Mouse (Mus musculus) embryonic facial prominence, embryonic 14.5 days (tissue): ENCODE measurements around the gene Rpl38. TPM values are rescaled to one million over a fixed set of nuclear protein-coding genes. Genes with fewer than 3 reads are reported as not detected.

Experiments used
- ATAC-seq: fragments of 200-750 bp; cut with Nextera tagmentation; 2 replicates; pipeline ENCODE4 v1.8.0; 2017; ENCODE audit warnings: low read depth, moderate number of reproducible peaks, moderate TSS enrichment
- DNase-seq: peaks from one replicate; pipeline ENCODE4 v3.0.0-alpha.2; 2015; ENCODE audit warnings: low spot score
- H3K27ac ChIP-seq: fragments of 300-500 bp; sonication (generic); replicated peaks from 2 replicates; pipeline ENCODE4 v1.5.1; 2014; ENCODE audit warnings: low read depth, mild to moderate bottlenecking, low read length, moderate library complexity
- H3K27me3 ChIP-seq: fragments of 300-500 bp; sonication (generic); replicated peaks from 2 replicates; pipeline ENCODE4 v1.6.1; 2014; ENCODE audit warnings: low read length; ENCODE audit not compliant: control insufficient read depth, insufficient read depth
- H3K36me3 ChIP-seq: fragments of 300-500 bp; sonication (generic); 2 replicates; pipeline ENCODE4 v1.6.1; 2014; ENCODE audit warnings: low read length, mixed read lengths; ENCODE audit not compliant: control insufficient read depth, insufficient read depth
- H3K4me1 ChIP-seq: fragments of 300-500 bp; sonication (generic); 2 replicates; pipeline ENCODE4 v1.6.1; 2014; ENCODE audit warnings: antibody characterized with exemption, low read length; ENCODE audit not compliant: control insufficient read depth, insufficient read depth
- H3K4me2 ChIP-seq: fragments of 300-500 bp; sonication (generic); 2 replicates; pipeline ENCODE4 v1.6.1; 2014; ENCODE audit warnings: low read depth, mild to moderate bottlenecking, low read length, moderate library complexity, mixed read lengths
- H3K4me3 ChIP-seq: fragments of 300-500 bp; sonication (generic); 2 replicates; pipeline ENCODE4 v1.5.1; 2014; ENCODE audit warnings: low read depth, mild to moderate bottlenecking, low read length
- H3K9ac ChIP-seq: fragments of 300-500 bp; sonication (generic); 2 replicates; pipeline ENCODE4 v1.6.1; 2014; ENCODE audit warnings: low read depth, mild to moderate bottlenecking, low read length, moderate library complexity, mixed read lengths
- H3K9me3 ChIP-seq: fragments of 300-500 bp; sonication (generic); 2 replicates; pipeline ENCODE4 v1.6.1; 2016; ENCODE audit warnings: low read length; ENCODE audit not compliant: control insufficient read depth
- WGBS: fragments of 180-500 bp; shearing (Covaris S2); extraction: QIAGEN DNeasy Blood & Tissue Kit; methylation state at CpG from one replicate; pipeline ENCODE4 v1.1.7; 2014; 5-methylcytosine and 5-hydroxymethylcytosine counted together
- polyA plus RNA-seq: library from polyadenylated mRNA; unstranded; fragments of >200 nt; fragmentation: Nextera tagmentation; extraction: Ambion mirVana; gene quantifications from 2 replicates; pipeline ENCODE4 v1.2.1, GENCODE M21; 2014

Rpl38 gene
- polyA plus RNA-seq, 1 experiment from 2014 or later: 1,191 TPM

DNA sequence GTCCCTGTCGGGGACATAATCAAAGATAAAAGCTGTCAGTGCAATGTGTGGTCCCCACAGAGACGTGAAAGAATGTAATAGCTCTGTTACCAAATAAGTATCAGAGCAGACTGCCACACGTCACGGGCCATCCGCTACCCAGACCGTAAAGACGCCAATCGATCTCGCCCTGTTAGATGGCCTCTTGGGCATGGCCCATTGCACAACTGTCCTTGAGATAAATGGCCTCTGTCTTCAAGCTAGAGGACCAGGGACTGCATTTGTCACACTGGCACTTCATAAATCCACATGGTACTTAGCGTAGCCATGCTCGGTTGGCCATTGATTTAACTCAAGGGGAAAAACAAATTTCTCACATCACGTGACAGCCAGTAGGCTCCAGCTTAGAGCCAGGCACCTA lies 43.5 kb downstream of the Rpl38 start:
- no peak overlapping the region for H3K4me3 ChIP-seq
- no peaks in the 10 kb centered on the region for H3K27me3 ChIP-seq
- ATAC-seq (no peak), DNase-seq (no peak)
- no peak overlapping the region for H3K27ac ChIP-seq
- WGBS: 88% methylated on average over 12 of the region's 12 CpGs
- no peaks in the 10 kb centered on the region for H3K4me1 ChIP-seq
- no peaks in the 10 kb centered on the region for H3K9me3 ChIP-seq
- peaks cover 39% of the 10 kb centered on the region for H3K36me3 ChIP-seq
- H3K9ac ChIP-seq: no peak overlapping the region
- no peak overlapping the region for H3K4me2 ChIP-seq

DNA sequence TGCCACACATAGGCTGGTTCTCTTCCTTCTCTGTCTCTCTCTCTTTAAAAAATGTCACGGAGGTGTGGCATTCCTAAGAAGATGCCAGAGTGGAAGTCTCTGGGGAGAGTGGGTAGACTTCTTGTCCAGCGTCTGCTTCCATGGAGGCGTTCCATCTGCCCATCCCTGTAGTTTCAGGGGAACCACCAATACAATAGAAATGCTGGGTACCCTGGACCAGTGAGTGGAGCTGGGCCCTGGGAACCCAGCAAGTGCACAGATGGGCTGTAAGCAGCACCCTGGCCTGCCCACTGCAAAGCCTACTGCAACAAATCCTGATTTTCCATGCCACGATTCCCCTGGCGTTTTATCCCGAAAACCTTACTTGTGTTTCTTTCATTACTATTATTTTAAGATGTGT lies 46.2 kb downstream of the Rpl38 start:
- 86% methylated on average over 6 of the region's 6 CpGs for WGBS
- H3K27ac ChIP-seq: no peak overlapping the region
- DNase-seq (no peak), ATAC-seq (no peak)
- H3K9me3 ChIP-seq: no peaks in the 10 kb centered on the region
- H3K4me2 ChIP-seq: no peak overlapping the region
- no peak overlapping the region for H3K4me3 ChIP-seq
- H3K27me3 ChIP-seq: no peaks in the 10 kb centered on the region
- peaks cover 28% of the 10 kb centered on the region for H3K36me3 ChIP-seq
- H3K4me1 ChIP-seq: no peaks in the 10 kb centered on the region
- H3K9ac ChIP-seq: no peak overlapping the region

DNA sequence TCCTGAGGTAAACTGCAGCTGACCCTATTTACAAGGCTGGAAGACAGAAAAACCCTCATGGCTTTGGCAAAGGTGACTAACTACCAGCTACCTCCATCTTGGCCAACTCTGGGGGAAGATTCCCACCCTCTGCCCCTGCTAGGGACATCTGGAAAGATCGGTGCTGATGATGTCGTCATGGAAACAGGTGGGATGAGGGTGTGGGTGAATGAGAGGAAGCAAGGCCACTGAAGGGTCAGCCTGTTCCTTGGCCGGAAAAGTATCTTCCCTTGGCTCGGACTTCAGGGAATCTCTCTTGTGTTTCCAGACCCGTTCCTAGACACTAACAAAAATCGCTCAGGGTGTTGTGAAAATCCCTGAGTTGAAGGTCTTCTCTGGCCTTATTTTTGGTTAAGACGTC lies 47.2 kb downstream of the Rpl38 start:
- H3K4me3 ChIP-seq: no peak overlapping the region
- H3K27ac ChIP-seq: no peak overlapping the region
- H3K27me3 ChIP-seq: no peaks in the 10 kb centered on the region
- no peak for DNase-seq
- no peaks in the 10 kb centered on the region for H3K9me3 ChIP-seq
- 77% methylated on average over 7 of the region's 7 CpGs for WGBS
- no peak overlapping the region for H3K9ac ChIP-seq
- ATAC-seq: no peak
- H3K4me1 ChIP-seq: no peaks in the 10 kb centered on the region
- H3K4me2 ChIP-seq: no peak overlapping the region
- peaks cover 20% of the 10 kb centered on the region for H3K36me3 ChIP-seq

DNA sequence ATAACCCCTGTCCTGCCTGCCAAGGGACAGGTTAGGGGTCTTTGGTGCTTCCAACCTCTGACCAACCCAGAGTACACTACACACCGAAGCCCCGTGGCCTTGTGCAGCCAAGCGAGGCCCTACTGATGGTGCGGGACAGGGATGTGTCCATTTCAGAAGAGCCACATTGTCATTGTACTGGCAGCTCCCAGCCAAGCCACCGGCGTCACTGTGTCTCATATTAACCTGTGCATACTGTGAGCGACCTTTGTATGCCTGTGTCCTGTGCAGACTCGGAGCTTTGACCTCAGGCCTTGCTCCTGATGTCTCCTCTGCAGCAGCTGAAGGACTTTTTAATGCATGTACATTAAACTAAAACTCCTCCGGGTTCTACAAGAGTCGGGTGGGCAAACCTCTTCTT lies 52.2 kb downstream of the Rpl38 start:
- H3K4me1 ChIP-seq: peaks cover 6% of the 10 kb centered on the region; the same call in 1 of the 2 replicates
- WGBS: 88% methylated on average over 10 of the region's 10 CpGs

More for the DNA sequence above, 52.2 kb downstream of the Rpl38 start:
- H3K36me3 ChIP-seq: no peaks in the 10 kb centered on the region
- DNase-seq: no peak
- H3K9me3 ChIP-seq: no peaks in the 10 kb centered on the region
- no peak overlapping the region for H3K27ac ChIP-seq
- H3K4me2 ChIP-seq: no peak overlapping the region
- no peak for ATAC-seq
- H3K4me3 ChIP-seq: no peak overlapping the region
- no peaks in the 10 kb centered on the region for H3K27me3 ChIP-seq
- H3K9ac ChIP-seq: no peak overlapping the region

Other genes starting within 250 kb of the Rpl38 start
- gene Ttyh2, start 6.9 kb downstream of the Rpl38 start, polyA plus RNA-seq: 37.7 and 41.1 TPM in 2 replicates
- 2.2 and 4.6 TPM in 2 replicates for gene Dnaic2, start 58.9 kb downstream of the Rpl38 start, polyA plus RNA-seq
- gene Kif19a, start 96.9 kb downstream of the Rpl38 start, polyA plus RNA-seq: 2.1 TPM in 2 replicates
- 3.2 and 4.5 TPM in 2 replicates for gene Btbd17, start 127.4 kb downstream of the Rpl38 start, polyA plus RNA-seq
- not detected in 2 replicates for gene Gpr142, start 130.4 kb downstream of the Rpl38 start, polyA plus RNA-seq
- gene Gprc5c, start 182.6 kb downstream of the Rpl38 start, polyA plus RNA-seq: 39.6 and 40.3 TPM in 2 replicates
- gene Cd300a, start 221.5 kb downstream of the Rpl38 start, polyA plus RNA-seq: 0.96 and 1.7 TPM in 2 replicates